Mouse (Mus musculus): ENCODE results near the gene Pou5f1.

DNA sequence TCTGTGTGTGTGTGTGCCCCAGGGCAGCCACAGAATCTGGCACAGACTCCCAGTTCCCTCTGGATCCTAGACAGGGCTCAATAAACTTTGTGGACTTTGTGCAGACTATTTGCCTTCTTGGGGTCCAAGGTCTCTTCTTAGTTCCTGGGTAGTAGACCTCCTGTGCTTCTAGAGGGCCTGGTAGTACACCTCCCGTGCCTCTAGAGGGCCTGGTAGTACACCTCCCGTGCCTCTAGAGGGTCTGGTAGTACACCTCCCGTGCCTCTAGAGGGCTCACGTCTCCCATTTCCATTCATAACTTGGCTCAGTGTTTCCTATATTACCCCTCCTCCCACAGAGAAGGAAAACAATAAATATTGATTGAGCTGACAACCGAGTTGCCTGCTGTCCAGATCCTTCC, 51.0 kb downstream of the Pou5f1 start:
- TF ChIP-seq CTCF (IDR thresholded peaks at IDR 0.05; ENCODE audit: borderline replicate concordance, control insufficient read depth, extremely low read depth, insufficient read depth, low read length, poor library complexity) (peak; percentile 73; the same call in 1 of the 2 replicates), POLR2A (IDR thresholded peaks at IDR 0.05; ENCODE audit: control insufficient read depth, extremely low read depth, insufficient read depth, low read length, poor library complexity) (no peak)
